Mouse (Mus musculus) adrenal gland, adult (tissue): ENCODE measurements around the gene Olfr420.

Experiments
- DNase-seq, 2 experiments: peaks; one replicate each; pipeline ENCODE4 v3.0.0; 2022 to 2023; ENCODE audit warnings: low spot score in 1 of 2; ENCODE audit not compliant: inconsistent age in 2 of 2

The Olfr420 gene

DNA sequence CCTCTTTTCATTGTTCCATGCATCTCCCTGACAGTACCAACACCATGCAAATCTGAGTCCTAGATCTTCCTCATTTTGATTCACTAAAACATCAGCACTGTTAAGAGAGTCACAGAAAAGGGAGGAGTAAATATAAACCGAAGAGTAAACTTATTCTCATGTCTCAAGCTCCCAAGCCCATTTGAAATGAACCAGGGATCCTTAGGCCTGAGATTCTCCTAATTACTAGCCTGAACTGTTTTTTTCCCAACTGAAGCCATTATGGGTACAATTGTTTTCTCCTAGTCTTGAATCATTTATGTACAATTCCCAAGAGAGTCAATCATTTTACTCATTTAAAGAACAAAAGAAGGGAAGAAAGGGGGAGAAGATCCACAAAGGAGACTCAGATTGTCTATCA is at the start of gene Olfr420:
Olfr420 (plus strand) TSS at position 301 of the 400 bp plus-strand sequence.
- DNase-seq = no peak

DNA sequence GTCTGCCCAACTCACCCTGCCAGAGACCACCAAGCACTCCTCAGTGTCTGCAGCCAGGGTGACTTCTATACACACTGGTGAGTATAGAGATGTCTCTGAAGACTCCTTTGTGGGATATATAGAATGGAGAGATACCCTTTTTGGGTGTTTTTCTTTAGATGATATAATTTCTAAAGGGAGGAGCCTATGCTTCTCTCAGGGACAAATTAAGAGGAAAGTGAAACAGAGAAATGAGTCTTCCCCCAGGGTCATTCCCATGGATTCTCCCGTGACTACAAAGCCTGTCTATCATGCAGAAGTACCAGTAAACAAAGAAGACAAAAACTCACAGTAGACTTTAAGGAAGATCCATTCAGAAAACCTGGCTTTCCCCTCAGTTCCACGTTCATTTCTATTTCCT is 34.4 kb upstream of the Olfr420 start, which contains the start of gene Olfr231:
Olfr231 (minus strand) TSS at position 101 of the 400 bp plus-strand sequence.
- no peak for DNase-seq

DNA sequence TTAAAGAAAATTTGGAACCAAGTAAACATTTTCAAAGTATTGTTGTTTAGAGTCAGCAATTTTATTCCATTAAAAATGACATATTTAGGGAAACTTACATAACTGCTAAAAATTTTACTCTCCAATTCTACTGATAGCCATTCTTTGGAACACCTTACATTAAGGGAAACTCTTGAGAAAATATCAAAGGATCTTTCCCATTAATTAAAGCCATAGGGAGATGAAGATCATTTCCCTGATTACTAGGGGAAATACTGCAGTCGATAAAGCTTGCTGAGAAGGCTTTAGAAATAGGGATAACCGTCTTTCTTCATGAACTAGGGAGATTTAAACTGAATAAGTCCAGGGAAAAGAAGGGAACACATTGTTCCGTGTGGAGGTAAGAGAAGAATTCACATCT is 24.2 kb upstream of the Olfr420 start, which contains the start of gene Olfr424:
Olfr424 (plus strand) TSS at position 301 of the 400 bp plus-strand sequence.
- no peak for DNase-seq

DNA sequence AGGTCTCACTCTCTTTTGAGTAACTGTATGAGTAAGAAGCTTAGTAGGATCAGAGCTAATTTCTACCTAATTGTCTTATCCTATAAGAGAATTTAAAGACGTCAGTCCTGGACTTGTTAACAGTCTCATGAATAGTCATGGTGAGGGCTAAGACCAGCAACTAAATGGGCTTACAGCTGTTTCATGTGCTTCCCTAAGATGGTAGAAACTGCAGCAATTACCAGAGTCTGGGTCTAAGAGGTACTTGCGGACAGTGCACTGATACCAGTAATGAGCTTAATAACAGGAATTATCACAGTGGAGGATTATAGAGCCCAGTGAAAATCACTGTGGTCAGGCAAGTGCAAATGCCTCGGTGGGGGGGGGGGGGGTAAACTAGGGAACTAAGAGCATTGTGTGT is 23.4 kb upstream of the Olfr420 start:
- no peak for DNase-seq

DNA sequence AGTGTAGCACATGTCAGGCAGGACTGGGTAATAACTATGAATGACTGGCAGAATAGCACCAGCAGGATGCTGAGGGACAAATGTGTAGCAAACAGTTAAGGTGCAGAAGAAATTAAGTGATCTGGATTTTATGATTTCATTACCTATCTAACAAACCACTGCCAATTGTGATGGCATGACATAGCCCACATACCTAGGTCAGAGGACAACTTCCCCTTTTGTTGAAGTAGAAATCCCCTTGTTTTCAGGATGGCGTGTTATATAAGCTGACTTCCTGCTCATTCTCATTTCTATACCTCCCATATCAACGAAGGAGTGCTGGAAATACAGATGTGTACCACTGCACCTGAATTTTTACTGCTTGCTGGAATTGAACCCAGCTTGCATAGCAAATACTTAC is 14.0 kb upstream of the Olfr420 start:
- DNase-seq = no peak

DNA sequence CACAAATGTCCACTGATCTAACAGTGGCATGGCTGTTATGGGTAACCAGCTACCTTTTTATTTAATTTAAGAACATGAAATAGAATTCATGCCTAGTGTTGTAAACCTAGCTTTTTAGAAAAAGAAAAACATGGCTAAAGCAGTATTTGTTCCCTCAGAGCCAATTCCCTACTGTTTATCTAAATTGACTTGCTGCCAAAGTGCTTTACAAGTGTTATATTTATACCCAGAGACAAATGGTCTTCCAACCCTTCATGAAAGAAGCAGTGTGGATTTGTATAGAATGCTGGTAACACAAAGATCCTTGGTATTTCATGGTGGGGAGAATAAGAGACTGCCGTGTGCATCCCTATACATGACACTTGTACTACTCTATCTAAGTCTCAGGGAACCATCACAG is 8.7 kb upstream of the Olfr420 start:
- no peak for DNase-seq

DNA sequence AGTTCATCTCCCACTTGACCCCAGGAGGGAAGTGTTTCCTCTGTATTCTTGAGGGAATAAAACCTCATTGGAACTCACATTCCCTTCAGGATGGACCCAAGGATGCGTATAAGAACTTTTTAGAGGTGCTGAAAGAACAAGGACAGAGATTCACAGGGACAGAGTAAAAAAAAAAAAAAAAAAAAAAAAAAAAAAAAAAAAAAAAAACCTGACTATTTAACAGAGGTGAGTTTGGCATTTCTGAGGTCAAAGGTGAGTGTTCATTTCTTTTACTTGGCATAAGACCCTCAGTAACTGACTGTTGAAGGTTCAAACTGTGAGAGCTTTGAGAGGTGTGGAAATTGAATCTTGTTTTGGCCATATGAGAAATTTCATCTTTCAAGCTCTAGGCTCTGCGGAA is 6.1 kb upstream of the Olfr420 start:
- no peak for DNase-seq

DNA sequence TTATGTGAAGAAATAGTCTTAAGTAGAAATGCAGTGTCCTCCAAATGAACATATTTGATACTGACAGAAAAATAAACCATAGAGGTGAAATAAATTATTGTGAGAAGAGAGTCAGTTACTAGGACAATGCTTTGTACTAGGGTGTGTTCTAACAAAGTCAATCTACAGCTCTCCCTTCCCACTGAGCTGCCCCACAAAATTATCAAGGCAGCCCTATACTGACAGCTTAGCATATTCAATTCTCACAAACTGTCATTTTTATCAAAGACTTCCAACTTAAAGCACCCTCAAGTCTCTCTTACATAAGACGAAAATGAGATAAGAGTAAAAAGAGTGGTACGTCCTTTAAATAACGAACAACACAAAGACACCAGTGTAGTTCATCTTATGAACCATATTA is 2.2 kb downstream of the Olfr420 start:
- DNase-seq = no peak

DNA sequence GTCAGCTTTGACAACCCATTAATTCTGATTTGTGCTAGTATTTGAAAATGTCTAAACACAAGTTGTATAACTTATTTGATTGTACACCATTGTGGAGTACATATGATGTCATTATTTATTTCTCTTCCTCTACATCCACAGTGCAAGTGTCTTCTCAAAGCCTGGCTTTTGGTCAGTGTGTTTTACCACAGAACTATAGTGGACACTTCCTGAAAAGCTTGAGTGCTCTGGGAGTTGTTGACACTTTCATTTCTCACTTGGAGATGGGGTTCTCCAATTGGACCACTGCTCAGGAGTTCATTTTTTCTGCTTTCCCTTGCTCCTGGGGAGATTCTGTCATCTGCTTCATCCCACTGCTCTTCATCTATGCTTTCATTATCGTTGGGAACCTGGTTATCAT is 3.1 kb downstream of the Olfr420 start:
- DNase-seq = no peak

DNA sequence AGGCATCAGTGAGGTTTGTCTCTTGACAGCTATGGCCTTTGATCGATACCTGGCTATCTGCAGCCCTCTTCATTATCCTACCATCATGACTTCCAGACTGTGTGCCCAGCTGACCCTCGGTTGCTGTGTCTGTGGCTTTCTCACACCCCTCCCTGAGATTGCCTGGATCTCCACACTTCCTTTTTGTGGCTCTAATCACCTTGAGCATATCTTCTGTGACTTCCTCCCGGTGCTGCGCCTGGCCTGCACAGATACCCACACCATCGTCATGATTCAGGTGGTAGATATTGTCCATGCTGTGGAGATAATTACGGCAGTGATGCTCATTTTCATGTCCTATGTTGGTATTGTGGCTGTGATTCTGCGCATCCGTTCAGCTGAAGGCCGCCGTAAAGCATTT is 3.7 kb downstream of the Olfr420 start:
- DNase-seq = no peak

DNA sequence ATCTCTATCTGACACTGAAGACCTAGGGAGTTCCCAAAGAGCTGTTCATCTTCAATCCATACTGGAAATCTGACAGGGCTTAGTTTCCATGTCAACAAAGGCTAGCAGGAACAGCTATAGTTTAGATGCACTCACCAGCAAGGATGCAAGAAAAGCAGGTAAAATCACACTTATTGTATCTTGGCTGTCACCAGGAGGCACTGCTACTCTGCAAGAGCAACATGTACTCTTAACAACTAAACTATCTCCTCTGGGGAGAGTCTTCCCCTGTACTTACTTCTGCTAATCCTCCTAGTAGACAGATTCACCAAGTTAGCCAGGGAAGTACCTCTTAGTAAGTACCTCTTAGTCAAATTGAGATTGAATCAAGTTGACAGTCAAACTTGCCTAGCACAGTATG is 13.6 kb downstream of the Olfr420 start:
- no peak for DNase-seq

DNA sequence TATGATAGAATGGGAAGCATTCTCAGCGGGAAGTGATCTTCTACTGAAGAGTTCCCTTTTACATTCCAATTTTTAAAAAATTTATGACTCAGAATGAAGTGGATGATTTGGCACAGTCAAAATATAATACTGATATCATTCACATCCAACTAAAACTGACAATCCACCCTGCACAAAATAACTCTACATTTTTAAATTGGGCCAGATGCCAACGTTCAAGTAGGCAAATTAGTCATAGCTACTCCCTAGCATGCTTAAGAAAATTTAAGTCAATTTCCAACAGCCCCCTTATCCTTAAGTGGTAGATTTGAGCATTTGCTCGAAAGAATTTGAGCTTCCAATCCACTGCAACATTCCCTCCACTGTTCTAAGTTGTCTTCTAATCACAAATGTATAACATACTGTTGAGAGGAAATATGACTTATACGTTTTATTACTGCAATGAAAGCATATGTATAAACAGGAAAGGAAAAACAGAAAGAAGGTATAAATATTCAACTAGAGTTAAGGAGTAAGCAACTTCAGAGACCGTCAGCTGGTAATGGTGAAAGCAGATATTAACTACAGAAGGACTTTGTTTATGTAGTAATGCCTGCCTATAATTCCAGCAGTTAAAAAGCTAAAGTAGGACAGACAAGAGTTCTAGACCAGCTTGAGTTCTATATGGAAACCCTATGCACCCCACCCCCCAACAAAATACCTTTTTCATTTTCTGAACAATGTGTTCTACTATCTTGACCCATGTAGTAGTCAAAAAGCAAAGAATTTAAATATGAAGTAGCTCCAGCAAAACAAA is 15.5 kb downstream of the Olfr420 start:
- DNase-seq = peak in 1 of 2 experiments; percentile 18

DNA sequence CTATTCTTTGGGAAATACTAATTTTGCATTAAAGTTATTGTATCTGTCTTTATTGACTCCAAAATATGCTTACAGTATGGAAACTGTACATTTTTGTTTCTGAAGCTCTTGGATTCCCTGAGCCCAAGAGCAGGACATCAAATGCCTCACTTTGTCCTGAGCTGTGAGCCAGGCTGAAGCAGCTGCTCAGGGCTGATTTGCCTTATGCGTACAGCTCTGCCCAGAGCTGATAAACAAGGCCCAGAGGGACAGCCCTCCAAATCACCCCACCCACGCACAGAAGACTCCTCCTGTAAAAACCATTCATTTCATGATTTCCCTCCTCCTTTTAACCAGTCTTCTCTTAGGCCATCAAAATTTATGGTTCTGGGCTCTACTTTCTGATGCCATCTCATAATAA is 16.1 kb downstream of the Olfr420 start:
- no peak for DNase-seq

DNA sequence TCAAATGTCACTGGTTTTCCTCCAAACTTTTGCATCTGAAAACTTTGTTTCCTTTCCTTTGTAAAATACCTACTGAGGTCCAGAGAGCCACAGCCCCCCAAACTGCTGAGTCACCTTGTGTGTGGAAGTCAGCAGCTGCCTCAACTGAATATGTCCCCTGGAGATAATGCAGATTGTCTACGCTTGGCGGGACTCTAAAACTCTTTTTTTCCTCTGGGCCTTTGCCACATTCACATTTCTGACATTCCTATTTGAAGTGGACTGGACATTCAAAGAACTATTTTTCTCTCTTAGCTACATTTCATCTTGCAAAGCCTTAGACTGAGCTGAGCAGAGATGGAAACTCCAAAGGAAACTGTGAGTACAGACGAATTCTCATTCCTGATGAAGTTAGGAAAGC is 17.2 kb downstream of the Olfr420 start, which contains the start of gene Spta1:
Spta1 (plus strand) TSS at position 172 of the 400 bp plus-strand sequence.
- DNase-seq = no peak

DNA sequence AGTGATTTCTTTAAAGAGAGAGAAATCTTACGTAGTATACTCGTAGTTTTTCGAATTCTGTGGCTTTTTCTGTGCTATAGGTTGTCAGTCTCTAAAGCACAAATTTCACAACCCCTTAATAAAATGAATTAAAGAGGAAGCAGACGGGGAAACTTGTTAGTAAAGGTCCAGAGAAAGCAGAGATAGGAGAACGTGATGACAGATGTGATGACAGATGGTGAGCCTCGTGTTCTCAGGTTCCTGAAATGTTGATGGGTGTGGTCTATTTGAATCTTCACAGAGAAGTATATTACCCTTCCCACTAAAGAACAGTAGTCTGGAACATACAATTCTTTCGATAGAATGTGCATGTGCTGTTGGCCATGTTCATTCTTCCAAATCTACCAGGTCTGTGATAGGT is 49.3 kb downstream of the Olfr420 start:
- DNase-seq = no peak
